Mouse (Mus musculus): Measurements from ENCODE around the gene Tmem229b. TPM values are rescaled to one million over a fixed set of nuclear protein-coding genes. Genes with fewer than 3 reads are reported as not detected.
"Not testable (repeated sequence)": the region's sequence is repeated elsewhere in the genome, so short reads cannot be mapped to it uniquely, and the experiment has no call there.

Tmem229b gene
- total and polyA plus RNA-seq, 3 experiments, result 3.2 to 4.2 (median 3.3) TPM

- no peak overlapping the region for H3K27ac ChIP-seq
- 69% methylated on average over 4 of the region's 4 CpGs for WGBS
- no peak for DNase-seq
- no peak overlapping the region for H3K4me3 ChIP-seq
- H3K79me2 ChIP-seq (replicated peaks; ENCODE audit: control insufficient read depth, insufficient read depth, low read length), result no peaks in the 10 kb centered on the region
- H3K27me3 ChIP-seq (ENCODE audit: control insufficient read depth, insufficient read depth, low read length), result no peaks in the 10 kb centered on the region
- H3K4me1 ChIP-seq (ENCODE audit: control insufficient read depth, insufficient read depth, low read length), result peaks cover 12% of the 10 kb centered on the region
- intact Hi-C loops (cut with DNase I), result no loop called here
- H3K9ac ChIP-seq (ENCODE audit: low read depth, low read length), result no peak overlapping the region
- TF ChIP-seq EP300 (IDR thresholded peaks at IDR 0.05; ENCODE audit: insufficient read depth, low read depth, low read length) (no peak), CTCF (IDR thresholded peaks at IDR 0.05) (no peak), POLR2A (IDR thresholded peaks at IDR 0.05; ENCODE audit: insufficient read depth, low read depth, low read length) (no peak)
- peaks cover 4% of the 10 kb centered on the region; the same call in 1 of the 2 replicates for H3K36me3 ChIP-seq (ENCODE audit: control insufficient read depth, insufficient read depth, low read length)
Measured at GRCm38 (mm10) chr12:78977078-78977477, 30.3 kb downstream of the Tmem229b start.

- peaks cover 4% of the 10 kb centered on the region for H3K36me3 ChIP-seq (ENCODE audit: control insufficient read depth, insufficient read depth, low read length)
- H3K4me3 ChIP-seq, result no peak overlapping the region
- no peak for TF ChIP-seq POLR2A (IDR thresholded peaks at IDR 0.05; ENCODE audit: insufficient read depth, low read depth, low read length)
- TF ChIP-seq CTCF (IDR thresholded peaks at IDR 0.05), result no peak
- TF ChIP-seq EP300 (IDR thresholded peaks at IDR 0.05; ENCODE audit: insufficient read depth, low read depth, low read length), result no peak
- WGBS, result 83% methylated on average over 4 of the region's 4 CpGs
- no peak overlapping the region for H3K9ac ChIP-seq (ENCODE audit: low read depth, low read length)
- no peaks in the 10 kb centered on the region for H3K79me2 ChIP-seq (replicated peaks; ENCODE audit: control insufficient read depth, insufficient read depth, low read length)
- intact Hi-C loops (cut with DNase I), result no loop called here
- no peak for DNase-seq
- peaks cover 11% of the 10 kb centered on the region for H3K4me1 ChIP-seq (ENCODE audit: control insufficient read depth, insufficient read depth, low read length)
- no peaks in the 10 kb centered on the region for H3K27me3 ChIP-seq (ENCODE audit: control insufficient read depth, insufficient read depth, low read length)
- H3K27ac ChIP-seq, result no peak overlapping the region
Measured at GRCm38 (mm10) chr12:78975836-78976235, 31.6 kb downstream of the Tmem229b start.

DNA sequence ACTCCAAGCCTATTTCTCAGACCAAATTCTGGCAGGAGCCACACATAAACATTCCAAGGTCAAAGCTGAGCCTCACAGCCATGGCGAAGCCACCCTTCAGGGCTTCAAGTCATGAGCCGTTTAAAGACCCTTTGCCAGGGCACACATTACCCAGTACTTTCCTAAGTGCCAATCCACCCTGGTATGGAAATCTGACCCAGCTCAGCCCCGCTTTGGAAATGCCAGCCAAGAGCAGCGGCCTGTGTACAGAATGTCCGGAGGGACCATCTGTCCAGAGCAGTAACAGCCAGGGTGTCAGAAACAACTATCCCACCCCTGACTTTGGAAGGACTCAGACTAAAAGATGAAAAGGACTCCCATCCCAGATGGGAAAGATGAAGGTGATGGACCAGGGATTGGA is 32.7 kb downstream of the Tmem229b start:
- H3K4me1 ChIP-seq (ENCODE audit: control insufficient read depth, insufficient read depth, low read length), result peaks cover 11% of the 10 kb centered on the region
- no peak overlapping the region for H3K4me3 ChIP-seq
- peaks cover 4% of the 10 kb centered on the region for H3K36me3 ChIP-seq (ENCODE audit: control insufficient read depth, insufficient read depth, low read length)
- no peak overlapping the region for H3K9ac ChIP-seq (ENCODE audit: low read depth, low read length)
- 93% methylated on average over 5 of the region's 5 CpGs for WGBS
- H3K79me2 ChIP-seq (replicated peaks; ENCODE audit: control insufficient read depth, insufficient read depth, low read length), result no peaks in the 10 kb centered on the region
- intact Hi-C loops (cut with DNase I), result no loop called here
- TF ChIP-seq POLR2A (IDR thresholded peaks at IDR 0.05; ENCODE audit: insufficient read depth, low read depth, low read length), result no peak
- no peak for TF ChIP-seq EP300 (IDR thresholded peaks at IDR 0.05; ENCODE audit: insufficient read depth, low read depth, low read length)
- TF ChIP-seq CTCF (IDR thresholded peaks at IDR 0.05), result no peak
- no peak for DNase-seq
- no peaks in the 10 kb centered on the region for H3K27me3 ChIP-seq (ENCODE audit: control insufficient read depth, insufficient read depth, low read length)
- no peak overlapping the region for H3K27ac ChIP-seq

- Histone ChIP-seq H3K4me3 (no peak overlapping the region), H3K4me1 (ENCODE audit: control insufficient read depth, insufficient read depth, low read length) (peaks cover 11% of the 10 kb centered on the region), H3K9ac (ENCODE audit: low read depth, low read length) (no peak overlapping the region), H3K79me2 (replicated peaks; ENCODE audit: control insufficient read depth, insufficient read depth, low read length) (no peaks in the 10 kb centered on the region), H3K27me3 (ENCODE audit: control insufficient read depth, insufficient read depth, low read length) (no peaks in the 10 kb centered on the region), H3K27ac (no peak overlapping the region), H3K36me3 (ENCODE audit: control insufficient read depth, insufficient read depth, low read length) (peaks cover 4% of the 10 kb centered on the region)
- TF ChIP-seq EP300 (IDR thresholded peaks at IDR 0.05; ENCODE audit: insufficient read depth, low read depth, low read length) (no peak), POLR2A (IDR thresholded peaks at IDR 0.05; ENCODE audit: insufficient read depth, low read depth, low read length) (no peak), CTCF (IDR thresholded peaks at IDR 0.05) (no peak)
- 85% methylated on average over 2 of the region's 2 CpGs for WGBS
- no peak for DNase-seq
- intact Hi-C loops (cut with DNase I), result no loop called here
Measured at GRCm38 (mm10) chr12:78973779-78974178, 33.6 kb downstream of the Tmem229b start.

DNA sequence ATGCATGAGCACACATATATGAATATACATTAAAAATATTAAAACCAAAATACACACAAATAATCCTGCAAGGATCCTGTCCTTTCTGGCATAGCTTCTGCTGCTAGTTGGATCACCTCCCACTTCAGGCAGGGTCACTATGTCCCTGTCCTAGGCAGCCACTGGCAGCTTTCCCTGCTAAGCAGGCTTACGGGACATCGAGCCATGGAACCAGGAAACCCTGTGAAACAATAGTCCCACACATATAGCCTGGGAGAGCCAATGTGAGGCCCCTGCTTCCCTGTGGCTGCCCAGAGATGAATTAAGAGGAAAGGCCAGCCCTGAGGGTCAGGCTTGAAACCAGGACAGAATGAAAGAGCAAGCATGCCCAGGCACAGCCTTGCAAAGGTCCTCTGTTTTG is 35.8 kb downstream of the Tmem229b start:
- H3K36me3 ChIP-seq (ENCODE audit: control insufficient read depth, insufficient read depth, low read length), result no peaks in the 10 kb centered on the region; the same call in 1 of the 2 replicates
- peaks cover 8% of the 10 kb centered on the region for H3K4me1 ChIP-seq (ENCODE audit: control insufficient read depth, insufficient read depth, low read length)
- 8% methylated on average over 2 of the region's 2 CpGs for WGBS
- TF ChIP-seq CTCF (IDR thresholded peaks at IDR 0.05) (no peak), EP300 (IDR thresholded peaks at IDR 0.05; ENCODE audit: insufficient read depth, low read depth, low read length) (0 out of 2 replicates have a peak, but pooled peaks have one; percentile 14)
- no peaks in the 10 kb centered on the region for H3K27me3 ChIP-seq (ENCODE audit: control insufficient read depth, insufficient read depth, low read length)
- H3K79me2 ChIP-seq (replicated peaks; ENCODE audit: control insufficient read depth, insufficient read depth, low read length), result no peaks in the 10 kb centered on the region
- DNase-seq, result peak; percentile 48 to 58
- H3K27ac ChIP-seq, result no peak overlapping the region
- intact Hi-C loops (cut with DNase I), result no loop called here
- no peak overlapping the region for H3K9ac ChIP-seq (ENCODE audit: low read depth, low read length)
- no peak overlapping the region for H3K4me3 ChIP-seq

DNA sequence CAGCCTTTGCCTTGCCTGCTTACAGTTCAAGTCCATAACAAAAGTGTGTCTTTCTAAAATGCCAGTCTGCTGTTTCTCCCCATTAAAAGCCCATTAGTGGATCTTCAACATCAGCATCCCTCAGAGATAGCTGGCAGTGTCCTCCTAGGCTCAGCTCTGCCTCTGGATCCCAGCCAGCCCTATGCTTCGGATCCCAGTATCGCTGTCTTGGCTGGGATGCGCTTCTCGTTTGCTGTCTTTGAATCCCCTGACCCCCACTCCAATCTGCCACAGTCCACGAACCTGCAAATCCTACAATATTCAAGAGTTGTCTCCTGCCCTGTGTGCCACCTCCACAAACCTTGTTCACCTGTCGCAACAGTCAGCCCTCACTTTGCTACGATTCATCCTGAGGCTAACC is 36.7 kb downstream of the Tmem229b start:
- no peak for DNase-seq
- Histone ChIP-seq H3K79me2 (replicated peaks; ENCODE audit: control insufficient read depth, insufficient read depth, low read length) (no peaks in the 10 kb centered on the region), H3K4me1 (ENCODE audit: control insufficient read depth, insufficient read depth, low read length) (peaks cover 6% of the 10 kb centered on the region), H3K36me3 (ENCODE audit: control insufficient read depth, insufficient read depth, low read length) (no peaks in the 10 kb centered on the region; the same call in 1 of the 2 replicates), H3K27me3 (ENCODE audit: control insufficient read depth, insufficient read depth, low read length) (no peaks in the 10 kb centered on the region), H3K9ac (ENCODE audit: low read depth, low read length) (no peak overlapping the region), H3K27ac (no peak overlapping the region), H3K4me3 (no peak overlapping the region)
- 86% methylated on average over 7 of the region's 7 CpGs for WGBS
- TF ChIP-seq CTCF (IDR thresholded peaks at IDR 0.05) (no peak), POLR2A (IDR thresholded peaks at IDR 0.05; ENCODE audit: insufficient read depth, low read depth, low read length) (no peak)
- intact Hi-C loops (cut with DNase I), result no loop called here

GRCm38 (mm10) chr12:78964496-78964895 is 42.9 kb downstream of the Tmem229b start:
- H3K79me2 ChIP-seq (replicated peaks; ENCODE audit: control insufficient read depth, insufficient read depth, low read length); intact Hi-C loops (cut with DNase I); H3K36me3 ChIP-seq (ENCODE audit: control insufficient read depth, insufficient read depth, low read length); H3K27ac ChIP-seq; H3K9ac ChIP-seq (ENCODE audit: low read depth, low read length); H3K4me3 ChIP-seq; H3K27me3 ChIP-seq (ENCODE audit: control insufficient read depth, insufficient read depth, low read length); H3K4me1 ChIP-seq (ENCODE audit: control insufficient read depth, insufficient read depth, low read length); DNase-seq: not testable (repeated sequence)
- 88% methylated on average over 10 of the region's 11 CpGs for WGBS

Data from heart, adult 2 months (tissue).